Mouse (Mus musculus) adrenal gland, adult 8-10 months (tissue): ENCODE results near the gene AB124611. TPM values are rescaled to one million over a fixed set of nuclear protein-coding genes. Genes with fewer than 3 reads are reported as not detected.

Source experiments
- microRNA-seq, 2 experiments: library from miRNA; unstranded; fragments of <30 nt; microRNA quantifications; one replicate each; pipeline ENCODE4 v1.2.0; 2022
- total RNA-seq, 4 experiments: library from RNA; stranded (reverse); gene quantifications; 2 replicates each; pipeline ENCODE4 v1.2.4; 2022

Gene AB124611
- total RNA-seq, 4 experiments from 2014 or later: 0.77 to 2.3 (median 1.6) TPM

Small RNA genes lying within 50 kb of the gene (microRNA-seq; reads per million reads assigned to microRNA genes)
- gene Mir199a-1: 0 to 0.18 reads per million in 2 experiments

Other genes starting within 250 kb of the AB124611 start
- 10 to 100 TPM; 33.0 to 52.0 (median 41.8) TPM for gene Kri1, start 238.2 kb upstream of the AB124611 start, total RNA-seq
- gene Cdkn2d, start 234.8 kb upstream of the AB124611 start, total RNA-seq: 10 to 100 TPM; 11.9 to 24.1 (median 18.5) TPM
- gene Ap1m2, start 213.8 kb upstream of the AB124611 start, total RNA-seq: under 1 TPM in 1 of 4 experiments, not detected in 3; 0.23 TPM
- 100 to 1,000 TPM in 1 of 4 experiments, 10 to 100 TPM in 3; 39.0 to 103 (median 67.3) TPM for gene Slc44a2, start 205.5 kb upstream of the AB124611 start, total RNA-seq
- 10 to 100 TPM; 47.3 to 86.4 (median 66.0) TPM for gene Ilf3, start 158.3 kb upstream of the AB124611 start, total RNA-seq
- gene Qtrt1, start 114.3 kb upstream of the AB124611 start, total RNA-seq: 10 to 100 TPM; 18.2 to 23.4 (median 19.0) TPM
- gene Dnm2, start 101.3 kb upstream of the AB124611 start, total RNA-seq: 100 to 1,000 TPM; 106 to 132 (median 114) TPM
- gene Tmed1, start 15.9 kb upstream of the AB124611 start, total RNA-seq: 10 to 100 TPM; 33.2 to 41.1 (median 37.1) TPM
- gene Carm1, start 20.7 kb downstream of the AB124611 start, total RNA-seq: 10 to 100 TPM; 37.7 to 59.2 (median 52.6) TPM
- gene Timm29, start 66.5 kb downstream of the AB124611 start, total RNA-seq: 10 to 100 TPM; 61.4 to 80.6 (median 69.3) TPM
- 10 to 100 TPM; 33.2 to 52.0 (median 44.1) TPM for gene Yipf2, start 66.7 kb downstream of the AB124611 start, total RNA-seq
- gene Smarca4, start 90.0 kb downstream of the AB124611 start, total RNA-seq: 10 to 100 TPM; 78.6 to 92.0 (median 80.9) TPM
- gene Ldlr, start 197.3 kb downstream of the AB124611 start, total RNA-seq: 100 to 1,000 TPM; 102 to 164 (median 147) TPM
- gene Spc24, start 234.1 kb downstream of the AB124611 start, total RNA-seq: 1 to 10 TPM in 3 of 4 experiments, under 1 TPM in 1; 0.32 to 4.9 (median 2.1) TPM